Mouse (Mus musculus): Measurements from ENCODE around the gene Tmbim1.

- TF ChIP-seq POLR2A (IDR thresholded peaks at IDR 0.05; ENCODE audit: extremely low read depth, insufficient read depth, low read length) = no peak
- no peak for TF ChIP-seq CTCF (IDR thresholded peaks at IDR 0.05; ENCODE audit: extremely low read depth, insufficient read depth, low read length)
These were observed 8.9 kb downstream of the Tmbim1 start for GRCm38 (mm10) chr1:74296477-74296876.
